9 mouse cellular contexts compared by ENCODE assay signal in the genomic region with DNA sequence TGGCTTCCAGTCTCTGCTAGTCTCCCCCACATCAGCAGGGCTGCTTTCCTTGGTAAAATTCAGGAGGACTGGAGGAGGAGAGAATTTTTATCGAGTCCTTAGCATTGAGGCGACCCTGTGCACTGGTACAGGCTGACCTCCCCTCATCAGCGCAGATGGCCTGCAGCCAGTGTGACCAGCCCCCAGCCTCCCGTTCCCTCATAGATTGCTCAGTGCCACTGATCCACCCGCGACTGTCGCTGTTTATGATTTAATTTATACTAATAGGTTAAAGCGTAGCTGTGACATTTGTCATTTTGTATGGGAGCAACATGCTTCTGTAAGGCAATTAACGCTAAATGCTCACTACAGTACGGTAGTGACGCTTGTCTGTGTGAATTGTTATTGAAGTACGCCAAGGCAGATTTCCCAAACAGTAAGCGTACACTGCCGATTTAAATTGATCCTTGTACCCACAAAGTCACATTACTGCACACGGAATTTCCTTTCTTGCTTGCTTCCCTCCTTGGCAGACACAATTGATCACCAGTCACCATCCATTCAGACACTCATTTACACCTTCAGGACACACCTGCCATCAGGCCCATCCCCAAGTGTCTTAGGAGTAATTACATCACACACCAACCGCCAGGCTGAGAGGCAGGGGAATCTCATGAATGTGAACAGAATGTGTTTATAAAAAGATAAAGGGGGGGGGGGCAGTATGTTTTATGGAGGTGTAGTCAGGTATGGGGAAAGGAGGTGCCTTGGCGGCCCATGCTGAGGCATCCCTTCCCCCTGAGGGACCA. TPM values are rescaled to one million over a fixed set of nuclear protein-coding genes. Genes with fewer than 3 reads are reported as not detected.
DNase-seq lines count a peak whose midpoint lies in the region; ATAC-seq lines count a peak whose summit lies in the region.
"Had no signal": no experiment of that assay in that cellular context is flagged by ENCODE, and none has a peak within 500 bp of the region (broad histone marks: within the 10 kb centered on the region; RNA-seq: fewer than 3 reads in every experiment).

No protein-coding gene starts in this region.

- H3K9me3 ChIP-seq in kidney, embryonic 16.5 days (ENCODE audit: low read length) = no peaks in the 10 kb centered on the region
- no peaks in the 10 kb centered on the region for H3K9me3 ChIP-seq in embryonic facial prominence, embryonic 15.5 days (replicated peaks)
- H3K9me3 ChIP-seq in limb, embryonic 10.5 days (replicated peaks) = no peaks in the 10 kb centered on the region

- H3K27ac ChIP-seq in kidney, embryonic 16.5 days (ENCODE audit: low read length) = no peak overlapping the region
- H3K27ac ChIP-seq in embryonic facial prominence, embryonic 15.5 days (replicated peaks) = no peak overlapping the region
- H3K27ac ChIP-seq in limb, embryonic 10.5 days = 0 out of 2 replicates have a peak overlapping the region, but pooled peaks have one; percentile 74

- no peak overlapping the region; the same call in 1 of the 2 replicates for H3K4me3 ChIP-seq in kidney, embryonic 16.5 days (ENCODE audit: low read length)
- H3K4me3 ChIP-seq in embryonic facial prominence, embryonic 15.5 days (replicated peaks) = no peak overlapping the region
- H3K4me3 ChIP-seq in limb, embryonic 10.5 days = peak overlapping the region; percentile 38

- DNase-seq in kidney, adult 11 months = no peak
- DNase-seq in limb, embryonic 10.5 days (ENCODE audit: low spot score) = no peak
- peak; percentile 17 for DNase-seq in neural tube, embryonic 10.5 days (ENCODE audit: extremely low spot score, low spot score)
- no peak for DNase-seq in right cerebral cortex, postnatal 36 days (ENCODE audit: low spot score in 2 of 2)
- no peak for DNase-seq in adrenal gland, postnatal 36 days
- DNase-seq: cerebellum, adult 2 months had no signal

- 28% methylated on average over 17 of the region's 17 CpGs for WGBS in kidney, embryonic 16.5 days
- 34% methylated on average over 17 of the region's 17 CpGs for WGBS in embryonic facial prominence, embryonic 15.5 days
- 19% methylated on average over 17 of the region's 17 CpGs for WGBS in limb, embryonic 10.5 days

- H3K4me2 ChIP-seq in kidney, embryonic 16.5 days (replicated peaks; ENCODE audit: low read depth, low read length) = peak overlapping the region; percentile 51
- H3K4me2 ChIP-seq in embryonic facial prominence, embryonic 15.5 days (replicated peaks) = peak overlapping the region; percentile 37

- peak overlapping the region; percentile 41; the same call in 1 of the 2 replicates for H3K9ac ChIP-seq in kidney, embryonic 16.5 days (replicated peaks; ENCODE audit: low read length)
- H3K9ac ChIP-seq in embryonic facial prominence, embryonic 15.5 days = no peak overlapping the region

- H3K36me3 ChIP-seq in kidney, embryonic 16.5 days (ENCODE audit: insufficient read depth, low read length) = no peaks in the 10 kb centered on the region
- H3K36me3 ChIP-seq in embryonic facial prominence, embryonic 15.5 days = no peaks in the 10 kb centered on the region
- H3K36me3 ChIP-seq in limb, embryonic 10.5 days = no peaks in the 10 kb centered on the region

- H3K27me3 ChIP-seq in kidney, embryonic 16.5 days (ENCODE audit: insufficient read depth, low read length) = 0 out of 2 replicates have a peak, but pooled peaks cover 12% of the 10 kb centered on the region
- peaks cover 11% of the 10 kb centered on the region; the same call in 1 of the 2 replicates for H3K27me3 ChIP-seq in embryonic facial prominence, embryonic 15.5 days
- H3K27me3 ChIP-seq in limb, embryonic 10.5 days (ENCODE audit: low read depth, poor library complexity, severe bottlenecking) = peaks cover 40% of the 10 kb centered on the region

- H3K4me1 ChIP-seq in kidney, embryonic 16.5 days (ENCODE audit: insufficient read depth, low read length) = peaks cover 13% of the 10 kb centered on the region
- H3K4me1 ChIP-seq in embryonic facial prominence, embryonic 15.5 days = peaks cover 9% of the 10 kb centered on the region
- peaks cover 27% of the 10 kb centered on the region for H3K4me1 ChIP-seq in limb, embryonic 10.5 days

- peak; percentile 50; the same call in 1 of the 2 replicates for ATAC-seq in kidney, embryonic 16.5 days (ENCODE audit: low FRiP score, low TSS enrichment)
- no peak for ATAC-seq in embryonic facial prominence, embryonic 15.5 days (ENCODE audit: insufficient number of reproducible peaks, low FRiP score, low TSS enrichment, low read depth)
- ATAC-seq in frontal cortex, adult (ENCODE audit: low TSS enrichment) = no peak

RNA-seq across cellular contexts. Expression of a gene that starts 31.1 kb away (rescaled TPM):
- 5.0 and 5.2 TPM in 2 replicates for polyA plus RNA-seq in kidney, embryonic 16.5 days (2015; fragmentation: Nextera tagmentation; extraction: Ambion mirVana)
- polyA plus RNA-seq in embryonic facial prominence, embryonic 15.5 days (2015; fragmentation: Nextera tagmentation; extraction: Ambion mirVana) = 5.3 and 5.8 TPM in 2 replicates
- polyA plus RNA-seq in limb, embryonic 10.5 days (2016; fragmentation: Nextera tagmentation; extraction: Ambion mirVana) = 5.6 and 7.6 TPM in 2 replicates
- total RNA-seq in adrenal gland, postnatal 36 days (2021) = 10 to 100 TPM in 1 of 2 experiments, 1 to 10 TPM in 1; 5.6 to 12.9 TPM

RNA-seq across cellular contexts. Expression of a gene that starts 38.8 kb away (rescaled TPM):
- polyA plus RNA-seq in kidney, embryonic 16.5 days (2015; fragmentation: Nextera tagmentation; extraction: Ambion mirVana) = 15.7 and 35.9 TPM in 2 replicates
- polyA plus RNA-seq in embryonic facial prominence, embryonic 15.5 days (2015; fragmentation: Nextera tagmentation; extraction: Ambion mirVana) = 49.7 and 54.1 TPM in 2 replicates
- polyA plus RNA-seq in limb, embryonic 10.5 days (2016; fragmentation: Nextera tagmentation; extraction: Ambion mirVana) = 27.9 and 32.0 TPM in 2 replicates
- total RNA-seq in adrenal gland, postnatal 36 days (2021) = 10 to 100 TPM; 87.5 to 97.8 TPM
